Mouse (Mus musculus) neutrophil, adult 59 days (primary cell): ENCODE measurements around the gene Rhox3e. TPM values are rescaled to one million over a fixed set of nuclear protein-coding genes. Genes with fewer than 3 reads are reported as not detected.

Source experiments
- total RNA-seq, 2 experiments: library from RNA; stranded (reverse); gene quantifications; 1 replicate in 1 of 2; 2 replicates in 1 of 2; pipeline ENCODE4 v1.2.4; 2023

Rhox3e gene
- total RNA-seq: not detected

GRCm38 (mm10) chrX:37541719-37542118 is at the start of gene Rhox3e:
Gene Rhox3e (plus strand): TSS chrX:37542019.

GRCm38 (mm10) chrX:37514059-37514458 is 27.8 kb upstream of the Rhox3e start, which contains the start of gene Rhox4d:
Gene Rhox4d (plus strand): TSS chrX:37514359.

GRCm38 (mm10) chrX:37530152-37530551 is 11.7 kb upstream of the Rhox3e start, which contains the start of gene Rhox2e:
Gene Rhox2e (plus strand): TSS chrX:37530452.

GRCm38 (mm10) chrX:37557112-37557511 is 15.3 kb downstream of the Rhox3e start, which contains the start of gene Rhox4e:
Gene Rhox4e (plus strand): TSS chrX:37557412.

GRCm38 (mm10) chrX:37571105-37571504 is 29.3 kb downstream of the Rhox3e start, which contains the start of gene Rhox2f:
Gene Rhox2f (plus strand): TSS chrX:37571405.

GRCm38 (mm10) chrX:37580692-37581091 is 38.9 kb downstream of the Rhox3e start, which contains the start of gene Rhox3f:
Gene Rhox3f (plus strand): TSS chrX:37580992.

Other genes starting within 250 kb of the Rhox3e start
- gene Rhox3a2, start 162.0 kb upstream of the Rhox3e start, total RNA-seq: not detected
- gene Rhox4a2, start 151.2 kb upstream of the Rhox3e start, total RNA-seq: not detected
- gene Rhox2b, start 130.0 kb upstream of the Rhox3e start, total RNA-seq: not detected
- not detected for gene Rhox4b, start 109.5 kb upstream of the Rhox3e start, total RNA-seq
- gene Rhox2c, start 88.3 kb upstream of the Rhox3e start, total RNA-seq: not detected
- not detected for gene Rhox3c, start 83.4 kb upstream of the Rhox3e start, total RNA-seq
- not detected for gene Rhox4c, start 61.7 kb upstream of the Rhox3e start, total RNA-seq
- gene Rhox2d, start 48.6 kb upstream of the Rhox3e start, total RNA-seq: not detected
- not detected for gene Rhox4d, start 27.7 kb upstream of the Rhox3e start, total RNA-seq
- not detected for gene Rhox2e, start 11.6 kb upstream of the Rhox3e start, total RNA-seq
- gene Rhox4e, start 15.4 kb downstream of the Rhox3e start, total RNA-seq: not detected
- gene Rhox2f, start 29.4 kb downstream of the Rhox3e start, total RNA-seq: not detected
- not detected for gene Rhox3f, start 39.0 kb downstream of the Rhox3e start, total RNA-seq
- not detected for gene Rhox4f, start 65.7 kb downstream of the Rhox3e start, total RNA-seq
- not detected for gene Rhox3g, start 86.6 kb downstream of the Rhox3e start, total RNA-seq
- not detected for gene Rhox2g, start 101.5 kb downstream of the Rhox3e start, total RNA-seq
- gene Rhox4g, start 109.3 kb downstream of the Rhox3e start, total RNA-seq: not detected
- not detected for gene Rhox3h, start 126.7 kb downstream of the Rhox3e start, total RNA-seq
- not detected for gene Rhox2h, start 131.3 kb downstream of the Rhox3e start, total RNA-seq